Mouse (Mus musculus): ENCODE results near the gene Mum1. TPM values are rescaled to one million over a fixed set of nuclear protein-coding genes. Genes with fewer than 3 reads are reported as not detected.
"Not testable (repeated sequence)": the region's sequence is repeated elsewhere in the genome, so short reads cannot be mapped to it uniquely, and the experiment has no call there.

The Mum1 gene
- polyA plus RNA-seq, 1 experiment from 2014 or later, result 41.4 TPM

- ChIA-PET CTCF (interaction anchor here (1.2 to 1.7 kb wide), 4 partner anchors 9 to 37 kb away, joined by 3 to 6 read pairs (median 5); no protein-coding TSS in a partner anchor), POLR2A (no interaction called here)
- in situ Hi-C loops (cut with MboI; ENCODE audit: low pct_unique_long_range_greater_than_20kb), result no loop called here
- DNase-seq (ENCODE audit: low read depth, low spot score) (no peak), ATAC-seq (no peak)
- peaks cover 6% of the 10 kb centered on the region for H3K27me3 ChIP-seq
- TF ChIP-seq CTCF (IDR thresholded peaks at IDR 0.05), result no peak
Measured at GRCm38 (mm10) chr10:80208248-80208647, 18.0 kb upstream of the Mum1 start.

- CTCF ChIA-PET, result interaction anchor here (1.2 to 1.7 kb wide), 3 partner anchors 10 to 37 kb away, joined by 4 to 6 read pairs (median 6); no protein-coding TSS in a partner anchor
- ATAC-seq, result no peak
- no peak for DNase-seq (ENCODE audit: low read depth, low spot score)
- POLR2A ChIA-PET, result no interaction called here
- TF ChIP-seq CTCF (IDR thresholded peaks at IDR 0.05), result no peak
- H3K27me3 ChIP-seq, result peaks cover 6% of the 10 kb centered on the region
- in situ Hi-C loops (cut with MboI; ENCODE audit: low pct_unique_long_range_greater_than_20kb), result no loop called here
Measured at GRCm38 (mm10) chr10:80208841-80209371, 17.3 kb upstream of the Mum1 start.

GRCm38 (mm10) chr10:80211547-80212103 lies 14.6 kb upstream of the Mum1 start:
- CTCF ChIA-PET; H3K27me3 ChIP-seq; ATAC-seq; POLR2A ChIA-PET; in situ Hi-C loops (cut with MboI; ENCODE audit: low pct_unique_long_range_greater_than_20kb); DNase-seq (ENCODE audit: low read depth, low spot score): not testable (repeated sequence)

GRCm38 (mm10) chr10:80215048-80215772 lies 11.0 kb upstream of the Mum1 start:
- no peaks in the 10 kb centered on the region for H3K27me3 ChIP-seq
- POLR2A ChIA-PET, result no interaction called here
- in situ Hi-C loops (cut with MboI; ENCODE audit: low pct_unique_long_range_greater_than_20kb), result no loop called here
- no peak for TF ChIP-seq CTCF (IDR thresholded peaks at IDR 0.05)
- ATAC-seq, result no peak
- CTCF ChIA-PET, result no interaction called here
- no peak for DNase-seq (ENCODE audit: low read depth, low spot score)

- CTCF ChIA-PET, result no interaction called here
- POLR2A ChIA-PET, result no interaction called here
Measured at GRCm38 (mm10) chr10:80220676-80221075, 5.6 kb upstream of the Mum1 start.

GRCm38 (mm10) chr10:80223137-80223536 lies 3.1 kb upstream of the Mum1 start:
- in situ Hi-C loops (cut with MboI; ENCODE audit: low pct_unique_long_range_greater_than_20kb); DNase-seq (ENCODE audit: low read depth, low spot score); CTCF ChIA-PET; H3K27me3 ChIP-seq; ATAC-seq: not testable (repeated sequence)
- POLR2A ChIA-PET, result interaction anchor here (0.7 kb wide), 1 partner anchor 21 kb away, joined by 9 read pairs; no protein-coding TSS in a partner anchor

More at GRCm38 (mm10) chr10:80220676-80221075, 5.6 kb upstream of the Mum1 start:
- no peaks in the 10 kb centered on the region for H3K27me3 ChIP-seq
- TF ChIP-seq CTCF (IDR thresholded peaks at IDR 0.05), result no peak
- ATAC-seq (no peak), DNase-seq (ENCODE audit: low read depth, low spot score) (no peak)
- in situ Hi-C loops (cut with MboI; ENCODE audit: low pct_unique_long_range_greater_than_20kb), result no loop called here

- TF ChIP-seq CTCF (IDR thresholded peaks at IDR 0.05), result no peak
- POLR2A ChIA-PET, result no interaction called here
- in situ Hi-C loops (cut with MboI; ENCODE audit: low pct_unique_long_range_greater_than_20kb), result no loop called here
- no peak for DNase-seq (ENCODE audit: low read depth, low spot score)
- CTCF ChIA-PET, result interaction anchor here (1.5 kb wide), 1 partner anchor 21 kb away, joined by 3 read pairs; no protein-coding TSS in a partner anchor
- ATAC-seq, result no peak
- no peaks in the 10 kb centered on the region for H3K27me3 ChIP-seq
Measured at GRCm38 (mm10) chr10:80226071-80226415, 191 bp upstream of the Mum1 start.

- no peak for TF ChIP-seq CTCF (IDR thresholded peaks at IDR 0.05)
- no peak for ATAC-seq
- H3K27me3 ChIP-seq, result no peaks in the 10 kb centered on the region
- ChIA-PET CTCF (interaction anchor here (1.1 kb wide), 1 partner anchor 52 kb away, joined by 4 read pairs; no protein-coding TSS in a partner anchor), POLR2A (no interaction called here)
- DNase-seq (ENCODE audit: low read depth, low spot score), result no peak
- in situ Hi-C loops (cut with MboI; ENCODE audit: low pct_unique_long_range_greater_than_20kb), result no loop called here
Measured at GRCm38 (mm10) chr10:80227166-80227539, 919 bp downstream of the Mum1 start.

GRCm38 (mm10) chr10:80227877-80228775 lies 1.9 kb downstream of the Mum1 start:
- ATAC-seq, result no peak
- ChIA-PET POLR2A (interaction anchor here (0.7 kb wide), 1 partner anchor 26 kb away, joined by 3 read pairs; no protein-coding TSS in a partner anchor), CTCF (interaction anchor here (1.1 kb wide), 1 partner anchor 53 kb away, joined by 4 read pairs; no protein-coding TSS in a partner anchor)
- DNase-seq (ENCODE audit: low read depth, low spot score), result no peak
- in situ Hi-C loops (cut with MboI; ENCODE audit: low pct_unique_long_range_greater_than_20kb), result no loop called here
- no peak for TF ChIP-seq CTCF (IDR thresholded peaks at IDR 0.05)
- H3K27me3 ChIP-seq, result no peaks in the 10 kb centered on the region

- POLR2A ChIA-PET, result no interaction called here
- TF ChIP-seq CTCF (IDR thresholded peaks at IDR 0.05), result no peak
- DNase-seq (ENCODE audit: low read depth, low spot score) (no peak), ATAC-seq (no peak)
- no peaks in the 10 kb centered on the region for H3K27me3 ChIP-seq
- in situ Hi-C loops (cut with MboI; ENCODE audit: low pct_unique_long_range_greater_than_20kb), result no loop called here
- CTCF ChIA-PET, result no interaction called here
Measured at GRCm38 (mm10) chr10:80236145-80236825, 10.1 kb downstream of the Mum1 start.
